Mouse (Mus musculus) layer of hippocampus, adult 11-12 months (tissue): ENCODE measurements around the gene Pwwp2a.

Experiments
- DNase-seq: peaks from one replicate; pipeline ENCODE4 v3.0.0; 2022; ENCODE audit warnings: low spot score

Gene Pwwp2a

DNA sequence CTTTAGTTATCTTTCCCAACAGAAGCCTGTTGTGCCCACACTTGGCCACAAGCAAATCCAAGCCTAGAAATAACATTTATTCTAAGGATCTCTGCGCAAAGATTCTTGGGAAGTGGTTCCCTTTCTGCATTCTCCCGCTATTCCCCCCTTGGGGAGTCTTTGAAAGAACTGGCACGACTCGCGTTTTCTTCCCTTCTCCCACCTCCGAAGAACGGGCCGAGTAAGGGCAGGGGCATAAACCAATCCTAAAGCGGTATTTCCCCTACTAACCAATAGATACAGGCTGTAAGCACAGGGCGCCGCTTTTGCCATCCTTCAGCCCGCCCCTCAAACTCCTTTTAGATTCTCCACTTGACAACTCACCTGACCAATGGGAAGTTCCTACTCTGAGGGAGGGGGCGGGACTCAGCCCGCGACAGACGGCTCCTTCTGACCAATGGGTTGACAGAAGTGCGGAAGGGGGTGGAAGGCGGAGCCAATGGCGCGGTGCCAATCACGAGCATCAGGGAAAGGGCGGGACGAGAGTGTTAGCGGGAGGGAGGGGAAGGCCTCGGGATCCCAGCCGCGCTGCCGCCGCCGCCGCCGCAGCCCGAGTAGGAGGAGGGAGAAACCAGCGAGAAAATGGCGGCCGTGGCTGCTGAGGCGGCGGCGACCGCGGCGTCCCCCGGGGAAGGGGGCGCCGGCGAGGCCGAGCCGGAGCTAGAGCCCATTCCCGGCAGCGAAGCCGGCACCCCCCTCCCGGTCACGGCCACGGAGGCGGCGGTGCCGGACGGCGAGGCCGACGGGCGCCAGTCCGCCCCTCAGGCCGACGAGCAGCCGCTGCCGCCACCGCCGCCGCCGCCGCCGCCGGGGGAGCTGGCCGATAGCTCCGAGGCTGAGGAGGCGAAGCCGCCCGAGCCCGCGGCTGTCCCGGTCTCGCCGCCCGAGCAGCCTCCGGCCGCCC lies at the start of gene Pwwp2a:
Pwwp2a (plus strand) TSS at position 527 of the 943 bp plus-strand sequence.
- DNase-seq, result peak; percentile 98

DNA sequence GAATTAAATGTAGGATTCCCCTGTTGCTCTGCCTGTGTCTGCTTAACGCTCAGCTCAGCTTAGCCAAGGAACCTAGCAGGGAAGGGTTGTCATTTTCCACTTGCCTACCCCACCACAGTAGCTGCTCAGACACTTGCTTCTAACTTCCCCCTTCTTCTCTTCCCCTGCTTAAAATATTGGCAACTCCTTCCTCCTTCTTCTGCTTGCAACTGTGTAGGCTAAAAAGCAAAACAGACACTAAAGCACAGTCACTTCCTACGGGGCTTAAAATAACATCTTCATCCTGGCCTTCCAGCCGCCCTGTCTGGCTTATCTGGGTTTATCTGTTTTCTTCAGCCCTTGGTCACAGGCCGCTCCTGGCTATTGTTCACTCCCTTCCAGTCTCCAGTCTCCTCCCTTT lies 49.2 kb upstream of the Pwwp2a start:
- peak; percentile 46 for DNase-seq

- DNase-seq, result no peak
These were observed 48.6 kb upstream of the Pwwp2a start for GRCm38 (mm10) chr11:43633165-43633564.

- peak; percentile 71 for DNase-seq
These were observed 48.0 kb upstream of the Pwwp2a start for GRCm38 (mm10) chr11:43633658-43634401.

DNA sequence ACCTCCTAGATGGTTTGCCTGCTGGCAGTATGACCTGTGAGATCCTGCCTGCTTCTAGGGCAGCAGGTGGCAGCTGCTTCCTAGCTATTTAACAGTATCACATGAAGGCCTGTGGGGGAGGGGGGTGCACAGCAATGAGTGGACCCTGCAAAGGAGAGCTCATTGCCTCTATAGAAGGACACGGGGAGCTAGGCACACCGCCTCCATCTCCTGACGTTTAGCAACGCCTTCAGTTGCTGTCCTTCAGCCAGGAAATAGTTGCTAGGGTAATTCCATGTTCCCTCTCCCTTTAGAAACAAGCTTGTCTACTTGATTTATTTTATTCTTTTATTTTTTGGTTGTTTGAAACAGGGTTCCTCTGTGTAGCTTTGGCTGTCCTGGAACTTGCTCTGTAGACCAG lies 45.0 kb upstream of the Pwwp2a start:
- DNase-seq, result peak; percentile 36

DNA sequence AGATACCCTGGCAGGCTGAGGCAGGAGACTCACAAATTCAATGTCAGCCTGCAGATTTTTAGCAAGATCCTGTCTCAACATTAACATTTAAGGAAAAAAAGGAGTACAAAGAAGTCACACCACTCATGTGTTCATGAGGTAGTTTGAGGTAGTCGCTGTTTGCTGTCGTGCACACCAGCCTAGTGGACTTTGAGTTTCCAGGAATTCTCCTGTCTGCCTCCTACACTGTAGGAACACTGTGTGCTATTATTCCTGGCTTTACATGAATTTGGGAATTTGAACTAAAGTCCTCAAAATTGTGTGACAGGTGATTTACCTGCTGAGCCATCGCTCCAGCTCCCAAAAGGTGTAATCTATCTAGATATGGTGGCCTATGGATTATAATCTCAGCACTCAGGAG lies 43.3 kb upstream of the Pwwp2a start:
- no peak for DNase-seq

DNA sequence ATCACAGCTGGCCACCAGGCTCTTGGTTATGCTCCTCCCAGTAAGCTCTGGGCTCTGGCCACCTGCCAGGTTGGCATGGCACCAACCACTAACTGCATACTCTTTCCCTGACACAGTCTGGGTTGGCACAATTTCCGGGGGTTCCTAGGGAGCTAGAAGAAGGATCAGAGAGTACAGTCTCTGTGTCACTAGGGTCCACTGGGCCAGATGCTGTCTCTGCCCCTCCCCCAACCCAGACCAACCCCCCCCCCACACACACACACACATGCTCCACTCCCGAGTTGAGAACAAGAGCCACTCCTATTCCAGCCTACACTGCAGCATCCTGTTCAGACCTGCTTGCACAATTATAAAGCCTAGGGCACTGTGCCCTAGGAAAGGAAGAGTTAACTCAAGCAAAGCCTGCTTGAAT lies 38.6 kb upstream of the Pwwp2a start:
- peak; percentile 84 for DNase-seq

DNA sequence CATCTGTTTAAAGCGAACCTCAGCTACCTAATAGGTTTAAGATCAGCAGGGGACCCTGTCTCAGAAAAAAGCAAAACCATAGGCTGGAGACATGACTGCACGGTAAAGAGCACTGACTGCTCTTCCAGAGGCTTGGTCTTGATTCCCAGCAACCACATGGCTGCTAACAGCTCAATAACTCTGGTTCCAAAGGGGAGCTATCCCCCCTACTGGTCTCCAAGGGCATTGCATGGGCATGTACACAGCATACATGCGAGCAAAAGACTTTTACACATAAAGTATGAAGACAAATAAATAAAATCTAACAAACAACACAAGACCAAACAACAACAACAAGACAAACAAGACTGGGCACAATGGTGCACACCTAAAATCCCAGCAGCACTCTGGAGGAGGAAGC lies 36.5 kb upstream of the Pwwp2a start:
- DNase-seq, result no peak

DNA sequence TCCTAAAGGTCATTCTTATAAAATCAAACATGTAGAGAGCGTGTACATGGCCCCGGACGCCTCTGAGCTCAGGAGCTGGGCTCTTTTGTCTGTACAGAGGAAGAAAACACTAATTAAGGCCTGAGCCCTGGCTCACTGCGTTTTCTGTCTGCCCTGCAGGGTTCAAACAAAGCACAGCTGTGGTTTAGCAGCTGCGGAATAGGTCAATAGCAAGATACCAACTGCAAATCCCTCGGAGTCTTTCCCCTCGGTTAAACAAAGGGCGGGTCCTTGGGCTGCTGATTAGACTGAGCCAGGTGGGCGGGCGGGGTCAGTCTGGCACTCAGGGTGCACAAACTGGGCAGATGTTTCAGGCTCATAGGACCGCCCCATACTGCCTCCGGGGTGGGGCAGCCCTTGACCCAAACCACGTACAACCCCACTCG lies 28.7 kb upstream of the Pwwp2a start:
- DNase-seq, result no peak

DNA sequence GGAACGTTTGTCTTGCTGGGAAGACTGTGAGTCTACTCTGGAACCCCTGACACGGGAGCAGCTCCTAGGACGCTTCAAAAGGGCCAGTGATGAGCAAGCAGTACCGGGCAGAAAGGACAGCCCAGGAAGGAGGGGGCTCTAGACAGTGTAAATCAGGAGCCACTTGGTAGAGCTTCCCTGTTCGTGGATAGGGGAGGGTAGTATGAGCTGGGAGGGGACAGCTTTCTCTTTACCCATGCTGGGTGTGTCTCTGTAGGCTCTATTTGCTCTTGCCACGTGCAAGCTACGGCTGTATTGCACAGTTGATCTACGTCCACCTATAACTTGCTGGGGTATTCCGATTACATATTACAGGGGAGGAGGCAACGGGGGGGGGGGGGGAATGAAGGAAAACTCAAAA lies 25.3 kb upstream of the Pwwp2a start:
- DNase-seq, result no peak

DNA sequence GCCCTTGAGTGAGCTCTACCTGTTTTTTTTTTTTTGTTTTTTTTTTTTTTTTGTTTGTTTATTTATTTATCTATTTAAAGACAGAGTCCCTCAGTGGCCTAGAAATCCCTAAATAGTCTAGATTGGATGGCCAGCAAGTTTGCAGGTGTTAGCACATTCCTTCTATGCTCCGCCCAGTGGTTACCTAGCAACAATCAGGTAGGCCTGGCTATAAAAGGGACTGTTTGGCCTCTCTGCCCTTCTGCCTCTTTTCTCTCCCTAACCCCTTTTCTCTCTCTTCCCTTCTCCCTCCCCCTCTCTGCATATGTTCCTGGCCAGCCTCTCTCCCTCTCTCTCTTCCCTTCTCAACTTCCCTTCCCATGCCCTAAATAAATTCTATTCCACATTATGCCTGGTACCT lies 23.8 kb upstream of the Pwwp2a start:
- no peak for DNase-seq

- no peak for DNase-seq
These were observed 14.6 kb upstream of the Pwwp2a start for GRCm38 (mm10) chr11:43667038-43667745.

- peak; percentile 53 for DNase-seq
These were observed 818 bp downstream of the Pwwp2a start for GRCm38 (mm10) chr11:43682415-43683217.

GRCm38 (mm10) chr11:43688850-43689249 lies 7.1 kb downstream of the Pwwp2a start:
- DNase-seq, result no peak

- no peak for DNase-seq
These were observed 14.8 kb downstream of the Pwwp2a start for GRCm38 (mm10) chr11:43696623-43697022.

- no peak for DNase-seq
These were observed 16.8 kb downstream of the Pwwp2a start for GRCm38 (mm10) chr11:43698621-43699020.

DNA sequence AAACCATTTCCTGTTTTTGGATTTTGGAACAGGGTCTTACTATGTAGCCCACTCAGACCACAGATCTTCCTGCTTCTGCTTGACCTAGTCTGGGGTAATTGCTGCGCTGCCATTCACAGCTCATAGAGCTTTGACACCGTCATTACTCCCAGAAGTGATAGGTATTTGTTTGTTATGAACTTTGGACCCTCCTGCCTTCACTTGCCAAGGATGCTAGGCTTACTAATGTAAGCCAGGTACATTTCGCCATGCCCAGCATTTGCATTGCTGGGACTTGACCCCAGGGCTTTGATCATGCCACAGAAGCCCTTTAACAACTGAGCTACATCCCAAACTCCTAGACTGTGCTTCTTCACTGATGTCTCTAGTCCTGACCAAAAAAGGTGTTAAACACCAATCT lies 18.5 kb downstream of the Pwwp2a start:
- no peak for DNase-seq

GRCm38 (mm10) chr11:43703552-43703951 lies 21.8 kb downstream of the Pwwp2a start:
- no peak for DNase-seq

GRCm38 (mm10) chr11:43705751-43706150 lies 24.0 kb downstream of the Pwwp2a start:
- no peak for DNase-seq

- DNase-seq, result no peak
These were observed 26.6 kb downstream of the Pwwp2a start for GRCm38 (mm10) chr11:43708409-43708808.

DNA sequence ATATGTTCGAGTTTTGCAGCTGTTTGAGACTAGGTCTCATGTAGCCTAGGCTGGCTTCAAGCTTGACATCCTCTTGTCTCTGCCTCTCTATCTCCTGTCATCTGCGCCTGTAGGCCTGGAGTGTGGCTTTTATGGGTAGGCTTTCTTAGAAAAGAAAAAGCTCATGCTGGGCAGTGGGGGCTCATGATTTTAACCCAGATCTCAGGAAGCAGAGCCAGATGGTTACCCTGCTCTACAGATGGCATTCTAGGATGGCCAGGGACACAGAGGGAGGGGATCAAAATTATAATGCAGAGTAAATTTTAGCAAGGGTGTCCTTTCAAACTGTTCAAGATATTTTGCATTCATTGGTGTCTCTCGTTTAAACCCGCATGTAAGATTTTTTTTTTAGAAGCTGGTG lies 30.4 kb downstream of the Pwwp2a start:
- DNase-seq, result peak; percentile 24

- no peak for DNase-seq
These were observed 41.6 kb downstream of the Pwwp2a start for GRCm38 (mm10) chr11:43723411-43723810.
